Mouse (Mus musculus): ENCODE measurements at regions not wholly inside any gene's neighbourhood (a gene's known extent, or its start where the extent isn't known, plus 50 kb on each side); places are given as distances from the start of the nearest gene placed in this dataset.

GRCm38 (mm10) chr2:51033881-51034280, 115.0 kb downstream of the Rnd3 start:
- Histone ChIP-seq H3K4me1 (ENCODE audit: control insufficient read depth, insufficient read depth, low read length) (no peaks in the 10 kb centered on the region), H3K36me3 (ENCODE audit: control insufficient read depth, insufficient read depth, low read length) (no peaks in the 10 kb centered on the region), H3K9ac (ENCODE audit: low read depth, low read length) (no peak overlapping the region), H3K9me3 (ENCODE audit: control insufficient read depth, low read length) (no peaks in the 10 kb centered on the region), H3K4me3 (ENCODE audit: low read length) (no peak overlapping the region), H3K4me2 (ENCODE audit: low read depth, low read length) (no peak overlapping the region), H3K27me3 (replicated peaks; ENCODE audit: control insufficient read depth, insufficient read depth, low read length) (no peaks in the 10 kb centered on the region), H3K27ac (ENCODE audit: low read length) (no peak overlapping the region)
- WGBS, result 93% methylated on average over 7 of the region's 7 CpGs
- ATAC-seq, result no peak

GRCm38 (mm10) chr2:51022479-51022878, 126.4 kb downstream of the Rnd3 start:
- Histone ChIP-seq H3K4me3 (ENCODE audit: low read length) (no peak overlapping the region), H3K27me3 (replicated peaks; ENCODE audit: control insufficient read depth, insufficient read depth, low read length) (no peaks in the 10 kb centered on the region), H3K4me1 (ENCODE audit: control insufficient read depth, insufficient read depth, low read length) (no peaks in the 10 kb centered on the region), H3K4me2 (ENCODE audit: low read depth, low read length) (no peak overlapping the region), H3K9ac (ENCODE audit: low read depth, low read length) (no peak overlapping the region), H3K27ac (ENCODE audit: low read length) (no peak overlapping the region), H3K36me3 (ENCODE audit: control insufficient read depth, insufficient read depth, low read length) (no peaks in the 10 kb centered on the region), H3K9me3 (ENCODE audit: control insufficient read depth, low read length) (no peaks in the 10 kb centered on the region)
- no peak for ATAC-seq
- WGBS, result 69% methylated on average over 2 of the region's 2 CpGs

GRCm38 (mm10) chr2:51016129-51016402, 132.8 kb downstream of the Rnd3 start:
- no peak overlapping the region for H3K27ac ChIP-seq (ENCODE audit: low read length)
- WGBS, result 55% methylated on average over 5 of the region's 5 CpGs
- no peak overlapping the region for H3K4me3 ChIP-seq (ENCODE audit: low read length)
- H3K9ac ChIP-seq (ENCODE audit: low read depth, low read length), result no peak overlapping the region
- no peaks in the 10 kb centered on the region for H3K36me3 ChIP-seq (ENCODE audit: control insufficient read depth, insufficient read depth, low read length)
- ATAC-seq, result no peak
- H3K9me3 ChIP-seq (ENCODE audit: control insufficient read depth, low read length), result no peaks in the 10 kb centered on the region
- no peaks in the 10 kb centered on the region for H3K27me3 ChIP-seq (replicated peaks; ENCODE audit: control insufficient read depth, insufficient read depth, low read length)
- H3K4me1 ChIP-seq (ENCODE audit: control insufficient read depth, insufficient read depth, low read length), result no peaks in the 10 kb centered on the region
- no peak overlapping the region for H3K4me2 ChIP-seq (ENCODE audit: low read depth, low read length)

- no peak overlapping the region for H3K27ac ChIP-seq (ENCODE audit: low read length)
- 41% methylated on average over 7 of the region's 7 CpGs for WGBS
- ATAC-seq, result no peak
- H3K4me3 ChIP-seq (ENCODE audit: low read length), result no peak overlapping the region
- no peaks in the 10 kb centered on the region for H3K9me3 ChIP-seq (ENCODE audit: control insufficient read depth, low read length)
- H3K9ac ChIP-seq (ENCODE audit: low read depth, low read length), result no peak overlapping the region
- H3K27me3 ChIP-seq (replicated peaks; ENCODE audit: control insufficient read depth, insufficient read depth, low read length), result no peaks in the 10 kb centered on the region
- no peak overlapping the region for H3K4me2 ChIP-seq (ENCODE audit: low read depth, low read length)
- no peaks in the 10 kb centered on the region for H3K4me1 ChIP-seq (ENCODE audit: control insufficient read depth, insufficient read depth, low read length)
- no peaks in the 10 kb centered on the region for H3K36me3 ChIP-seq (ENCODE audit: control insufficient read depth, insufficient read depth, low read length)
Observed at GRCm38 (mm10) chr2:51015360-51016128, 133.4 kb downstream of the Rnd3 start.

GRCm38 (mm10) chr2:51014232-51014631, 134.7 kb downstream of the Rnd3 start:
- Histone ChIP-seq H3K4me3 (ENCODE audit: low read length) (no peak overlapping the region), H3K4me1 (ENCODE audit: control insufficient read depth, insufficient read depth, low read length) (no peaks in the 10 kb centered on the region), H3K27me3 (replicated peaks; ENCODE audit: control insufficient read depth, insufficient read depth, low read length) (no peaks in the 10 kb centered on the region), H3K36me3 (ENCODE audit: control insufficient read depth, insufficient read depth, low read length) (no peaks in the 10 kb centered on the region), H3K4me2 (ENCODE audit: low read depth, low read length) (no peak overlapping the region), H3K9me3 (ENCODE audit: control insufficient read depth, low read length) (no peaks in the 10 kb centered on the region), H3K27ac (ENCODE audit: low read length) (no peak overlapping the region), H3K9ac (ENCODE audit: low read depth, low read length) (no peak overlapping the region)
- no peak for ATAC-seq

GRCm38 (mm10) chr2:51013090-51013489, 135.8 kb downstream of the Rnd3 start:
- Histone ChIP-seq H3K9me3 (ENCODE audit: control insufficient read depth, low read length) (no peaks in the 10 kb centered on the region), H3K4me2 (ENCODE audit: low read depth, low read length) (no peak overlapping the region), H3K27ac (ENCODE audit: low read length) (no peak overlapping the region), H3K4me1 (ENCODE audit: control insufficient read depth, insufficient read depth, low read length) (0 out of 2 replicates have a peak, but pooled peaks cover 1% of the 10 kb centered on the region), H3K27me3 (replicated peaks; ENCODE audit: control insufficient read depth, insufficient read depth, low read length) (no peaks in the 10 kb centered on the region), H3K4me3 (ENCODE audit: low read length) (no peak overlapping the region), H3K36me3 (ENCODE audit: control insufficient read depth, insufficient read depth, low read length) (no peaks in the 10 kb centered on the region), H3K9ac (ENCODE audit: low read depth, low read length) (no peak overlapping the region)
- 51% methylated on average over 2 of the region's 2 CpGs for WGBS
- ATAC-seq, result no peak

- Histone ChIP-seq H3K9ac (ENCODE audit: low read depth, low read length) (no peak overlapping the region), H3K27ac (ENCODE audit: low read length) (no peak overlapping the region), H3K36me3 (ENCODE audit: control insufficient read depth, insufficient read depth, low read length) (no peaks in the 10 kb centered on the region), H3K27me3 (replicated peaks; ENCODE audit: control insufficient read depth, insufficient read depth, low read length) (no peaks in the 10 kb centered on the region), H3K4me3 (ENCODE audit: low read length) (no peak overlapping the region), H3K4me1 (ENCODE audit: control insufficient read depth, insufficient read depth, low read length) (0 out of 2 replicates have a peak, but pooled peaks cover 2% of the 10 kb centered on the region), H3K4me2 (ENCODE audit: low read depth, low read length) (no peak overlapping the region), H3K9me3 (ENCODE audit: control insufficient read depth, low read length) (no peaks in the 10 kb centered on the region)
- 66% methylated on average over 2 of the region's 2 CpGs for WGBS
- ATAC-seq, result peak; percentile 82
Observed at GRCm38 (mm10) chr2:51008251-51008533, 140.7 kb downstream of the Rnd3 start.

- Histone ChIP-seq H3K9ac (ENCODE audit: low read depth, low read length) (no peak overlapping the region), H3K27ac (ENCODE audit: low read length) (no peak overlapping the region), H3K4me3 (ENCODE audit: low read length) (no peak overlapping the region), H3K4me2 (ENCODE audit: low read depth, low read length) (no peak overlapping the region), H3K9me3 (ENCODE audit: control insufficient read depth, low read length) (no peaks in the 10 kb centered on the region), H3K4me1 (ENCODE audit: control insufficient read depth, insufficient read depth, low read length) (0 out of 2 replicates have a peak, but pooled peaks cover 2% of the 10 kb centered on the region), H3K27me3 (replicated peaks; ENCODE audit: control insufficient read depth, insufficient read depth, low read length) (no peaks in the 10 kb centered on the region), H3K36me3 (ENCODE audit: control insufficient read depth, insufficient read depth, low read length) (no peaks in the 10 kb centered on the region)
- WGBS, result 47% methylated on average over 11 of the region's 11 CpGs
- ATAC-seq, result no peak
Observed at GRCm38 (mm10) chr2:51007409-51008250, 141.3 kb downstream of the Rnd3 start.

- Histone ChIP-seq H3K4me3 (ENCODE audit: low read length) (no peak overlapping the region), H3K4me2 (ENCODE audit: low read depth, low read length) (no peak overlapping the region), H3K9ac (ENCODE audit: low read depth, low read length) (no peak overlapping the region), H3K4me1 (ENCODE audit: control insufficient read depth, insufficient read depth, low read length) (0 out of 2 replicates have a peak, but pooled peaks cover 2% of the 10 kb centered on the region), H3K36me3 (ENCODE audit: control insufficient read depth, insufficient read depth, low read length) (no peaks in the 10 kb centered on the region), H3K27ac (ENCODE audit: low read length) (no peak overlapping the region), H3K9me3 (ENCODE audit: control insufficient read depth, low read length) (no peaks in the 10 kb centered on the region), H3K27me3 (replicated peaks; ENCODE audit: control insufficient read depth, insufficient read depth, low read length) (no peaks in the 10 kb centered on the region)
- no peak for ATAC-seq
- WGBS, result 76% methylated on average over 3 of the region's 3 CpGs
Observed at GRCm38 (mm10) chr2:51006818-51007217, 142.1 kb downstream of the Rnd3 start.
